Mouse (Mus musculus): ENCODE results near the gene Prex1. TPM values are rescaled to one million over a fixed set of nuclear protein-coding genes. Genes with fewer than 3 reads are reported as not detected.

Gene Prex1
- polyA plus RNA-seq, 1 experiment from 2014 or later: 28.5 TPM

DNA sequence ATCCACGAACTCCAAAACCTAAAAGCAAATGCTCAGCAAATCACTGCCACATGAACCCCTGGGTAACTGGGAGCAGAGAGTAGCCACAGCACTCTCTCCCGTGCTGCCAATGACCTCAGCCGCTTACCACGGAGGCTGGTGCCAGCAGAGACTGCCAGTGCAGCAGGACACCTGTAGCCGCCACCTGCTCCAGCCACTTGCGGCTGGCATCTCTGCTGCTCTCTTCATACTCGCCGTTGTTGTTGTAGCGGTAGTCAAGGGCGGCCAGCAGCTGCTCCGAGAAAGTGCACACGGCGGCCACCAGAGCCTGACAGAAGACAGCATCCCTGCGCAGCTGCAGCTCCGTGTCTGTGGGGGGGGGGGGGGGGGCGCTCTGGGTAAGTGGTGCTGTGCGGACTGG is 138.2 kb downstream of the Prex1 start:
- Histone ChIP-seq H3K4me3 (no peak overlapping the region), H3K9ac (no peak overlapping the region), H3K27ac (replicated peaks) (peak overlapping the region; percentile 42; the same call in 1 of the 2 replicates), H3K4me1 (replicated peaks) (no peaks in the 10 kb centered on the region), H3K27me3 (no peaks in the 10 kb centered on the region), H3K36me3 (peaks cover 47% of the 10 kb centered on the region), H3K4me2 (no peak overlapping the region), H3K9me3 (no peaks in the 10 kb centered on the region)
- WGBS: 57% methylated on average over 17 of the region's 17 CpGs
- 0 out of 2 replicates have a peak, but pooled peaks have one; percentile 9 for ATAC-seq (ENCODE audit: low read depth)

DNA sequence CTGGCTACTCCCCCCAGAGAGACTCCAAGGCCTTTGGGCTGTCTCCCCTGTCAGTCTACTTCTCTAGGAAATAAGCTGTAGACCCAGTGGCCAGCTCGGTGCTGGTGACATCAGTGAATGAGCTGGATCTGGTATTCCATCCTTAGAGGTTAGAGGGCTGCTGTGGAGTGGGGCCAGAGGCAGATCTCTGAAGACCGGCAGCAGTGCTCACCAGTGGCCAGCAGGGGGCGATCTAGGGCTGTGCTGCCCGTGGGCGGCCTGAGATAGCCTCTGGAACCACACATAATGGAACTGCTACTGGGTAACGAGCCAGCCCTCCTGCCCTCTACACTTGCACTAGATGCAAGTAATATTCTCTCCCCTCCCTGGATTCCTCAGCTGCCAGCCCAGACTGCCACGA is 138.7 kb downstream of the Prex1 start:
- Histone ChIP-seq H3K27ac (replicated peaks) (peak overlapping the region; percentile 42; the same call in 1 of the 2 replicates), H3K4me3 (no peak overlapping the region), H3K9ac (no peak overlapping the region), H3K36me3 (peaks cover 47% of the 10 kb centered on the region), H3K9me3 (no peaks in the 10 kb centered on the region), H3K27me3 (no peaks in the 10 kb centered on the region), H3K4me2 (no peak overlapping the region), H3K4me1 (replicated peaks) (no peaks in the 10 kb centered on the region)
- 18% methylated on average over 7 of the region's 7 CpGs for WGBS
- peak; percentile 21; the same call in 1 of the 2 replicates for ATAC-seq (ENCODE audit: low read depth)

DNA sequence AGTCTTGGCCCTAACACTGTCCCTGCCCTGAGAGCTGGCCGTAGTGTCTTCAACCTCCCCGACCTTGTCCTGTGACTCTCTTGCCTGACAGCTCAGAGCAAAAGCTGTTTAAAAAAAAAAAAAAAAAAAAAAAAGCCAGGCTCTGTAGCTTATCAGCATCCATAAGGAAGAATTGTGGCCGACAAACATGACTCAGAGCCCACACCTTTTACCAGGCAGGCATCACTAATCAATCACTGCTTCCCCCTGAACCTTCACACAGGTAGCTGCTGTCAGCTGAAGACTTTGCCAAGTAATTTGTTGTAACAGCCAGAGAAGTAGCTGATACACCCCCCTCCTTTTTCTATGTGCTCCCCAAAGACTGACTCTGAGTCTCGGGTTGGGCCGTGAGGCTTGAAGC is 140.0 kb downstream of the Prex1 start:
- Histone ChIP-seq H3K27ac (replicated peaks) (no peak overlapping the region), H3K36me3 (peaks cover 55% of the 10 kb centered on the region), H3K4me1 (replicated peaks) (no peaks in the 10 kb centered on the region), H3K4me3 (no peak overlapping the region), H3K27me3 (no peaks in the 10 kb centered on the region), H3K4me2 (no peak overlapping the region), H3K9me3 (no peaks in the 10 kb centered on the region), H3K9ac (no peak overlapping the region)
- WGBS: 82% methylated on average over 5 of the region's 5 CpGs
- no peak for ATAC-seq (ENCODE audit: low read depth)

DNA sequence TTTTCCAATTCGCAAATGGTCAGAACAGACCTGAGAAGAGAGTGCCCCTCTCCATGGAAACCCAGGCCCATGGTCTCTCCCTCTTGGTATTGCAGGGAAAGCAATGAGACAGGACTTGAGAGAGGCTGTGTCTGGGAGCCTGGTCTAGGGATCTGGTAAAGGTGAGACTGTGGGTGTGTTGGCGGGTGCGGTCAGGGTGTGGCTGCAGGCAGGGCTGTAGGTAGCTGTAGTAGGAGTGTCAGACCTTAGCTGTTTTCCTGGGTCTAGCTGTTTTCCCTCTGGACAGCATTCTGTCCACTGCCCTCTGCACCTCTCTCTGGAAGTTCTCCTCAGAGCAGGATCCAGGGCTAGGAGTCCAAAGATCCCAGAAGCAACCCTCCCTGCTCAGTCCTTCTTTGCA is 141.3 kb downstream of the Prex1 start:
- WGBS: 93% methylated on average over 3 of the region's 3 CpGs
- 0 out of 2 replicates have a peak overlapping the region, but pooled peaks have one; percentile 52 for H3K27ac ChIP-seq (replicated peaks)
- no peak for ATAC-seq (ENCODE audit: low read depth)
- H3K36me3 ChIP-seq: peaks cover 57% of the 10 kb centered on the region
- H3K4me2 ChIP-seq: no peak overlapping the region
- no peak overlapping the region for H3K9ac ChIP-seq
- no peaks in the 10 kb centered on the region for H3K4me1 ChIP-seq (replicated peaks)
- H3K4me3 ChIP-seq: no peak overlapping the region
- no peaks in the 10 kb centered on the region for H3K27me3 ChIP-seq
- H3K9me3 ChIP-seq: no peaks in the 10 kb centered on the region

DNA sequence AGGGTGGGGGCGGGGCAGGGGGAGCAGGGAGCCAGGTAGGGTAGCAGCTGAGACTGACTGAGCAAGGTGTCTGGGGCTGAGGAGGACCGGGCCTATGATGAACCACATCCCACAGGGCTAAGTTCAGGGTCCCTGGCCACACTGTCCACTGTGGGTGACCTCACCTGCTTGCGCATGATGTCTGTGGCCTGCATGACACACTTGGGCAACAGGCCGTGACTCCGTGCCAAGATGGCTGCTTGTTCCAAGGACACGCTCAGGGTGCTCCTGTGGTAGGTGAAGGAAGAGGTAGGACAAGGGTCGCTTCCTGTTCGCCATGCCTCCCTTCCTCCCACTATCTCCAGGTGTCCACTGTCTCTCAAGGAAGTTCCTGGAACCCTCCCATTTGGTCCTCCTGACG is 144.4 kb downstream of the Prex1 start:
- no peaks in the 10 kb centered on the region for H3K9me3 ChIP-seq
- no peak overlapping the region for H3K27ac ChIP-seq (replicated peaks)
- H3K9ac ChIP-seq: no peak overlapping the region
- whole genome bisulfite sequencing: 90% methylated on average over 9 of the region's 9 CpGs
- no peaks in the 10 kb centered on the region for H3K27me3 ChIP-seq
- no peak for ATAC-seq (ENCODE audit: low read depth)
- H3K4me2 ChIP-seq: no peak overlapping the region
- peaks cover 67% of the 10 kb centered on the region for H3K36me3 ChIP-seq
- no peak overlapping the region for H3K4me3 ChIP-seq
- H3K4me1 ChIP-seq (replicated peaks): no peaks in the 10 kb centered on the region

DNA sequence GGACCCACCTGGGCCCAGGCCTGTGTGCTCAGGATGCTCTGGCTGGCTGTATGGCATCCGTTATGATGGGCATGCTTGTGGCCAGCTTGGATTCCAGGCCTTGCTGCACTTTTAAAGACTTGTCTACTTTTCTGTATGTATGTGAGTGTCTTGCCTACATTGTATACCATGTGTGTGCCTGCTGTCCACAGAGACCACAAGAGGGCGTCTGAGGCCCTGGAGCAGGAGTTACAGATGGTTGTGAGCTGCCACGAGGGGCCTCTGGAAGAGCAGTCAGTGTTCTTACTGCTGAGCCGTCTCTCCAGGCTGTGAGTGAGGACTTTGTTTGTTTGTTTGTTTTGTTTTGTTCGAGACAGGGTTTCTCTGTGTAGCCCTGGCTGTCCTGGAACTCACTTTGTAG is 148.1 kb downstream of the Prex1 start:
- no peak overlapping the region for H3K9ac ChIP-seq
- H3K9me3 ChIP-seq: no peaks in the 10 kb centered on the region
- no peak overlapping the region for H3K27ac ChIP-seq (replicated peaks)
- no peak for ATAC-seq (ENCODE audit: low read depth)
- peaks cover 20% of the 10 kb centered on the region for H3K27me3 ChIP-seq
- peaks cover 43% of the 10 kb centered on the region for H3K36me3 ChIP-seq
- H3K4me2 ChIP-seq: no peak overlapping the region
- H3K4me3 ChIP-seq: no peak overlapping the region
- no peaks in the 10 kb centered on the region for H3K4me1 ChIP-seq (replicated peaks)
- WGBS: 78% methylated on average over 5 of the region's 5 CpGs

DNA sequence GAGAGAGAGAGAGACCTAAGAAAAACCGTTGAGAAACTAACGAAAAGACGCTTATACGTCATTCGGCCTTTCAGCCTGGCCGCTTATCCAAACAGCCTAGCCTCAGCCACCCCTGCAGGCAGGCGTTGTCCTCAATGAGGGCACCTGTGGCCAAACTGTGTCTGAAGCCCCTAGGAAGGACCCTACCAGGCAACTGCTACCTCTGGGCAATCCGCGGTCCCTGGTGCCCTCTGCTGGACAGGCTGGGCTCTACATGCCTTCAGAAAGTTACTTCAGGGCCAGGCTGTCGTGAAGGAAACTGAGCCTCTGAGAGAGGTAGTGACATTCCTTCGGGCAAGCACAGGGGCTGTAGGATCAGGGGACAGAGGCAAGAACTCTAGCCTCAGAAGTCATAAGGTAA is 149.2 kb downstream of the Prex1 start:
- Histone ChIP-seq H3K4me3 (no peak overlapping the region), H3K27me3 (peaks cover 21% of the 10 kb centered on the region), H3K9ac (no peak overlapping the region), H3K9me3 (no peaks in the 10 kb centered on the region), H3K4me2 (no peak overlapping the region), H3K27ac (replicated peaks) (no peak overlapping the region), H3K4me1 (replicated peaks) (peaks cover 8% of the 10 kb centered on the region), H3K36me3 (peaks cover 33% of the 10 kb centered on the region)
- peak; percentile 71 for ATAC-seq (ENCODE audit: low read depth)
- 7% methylated on average over 11 of the region's 11 CpGs for WGBS

DNA sequence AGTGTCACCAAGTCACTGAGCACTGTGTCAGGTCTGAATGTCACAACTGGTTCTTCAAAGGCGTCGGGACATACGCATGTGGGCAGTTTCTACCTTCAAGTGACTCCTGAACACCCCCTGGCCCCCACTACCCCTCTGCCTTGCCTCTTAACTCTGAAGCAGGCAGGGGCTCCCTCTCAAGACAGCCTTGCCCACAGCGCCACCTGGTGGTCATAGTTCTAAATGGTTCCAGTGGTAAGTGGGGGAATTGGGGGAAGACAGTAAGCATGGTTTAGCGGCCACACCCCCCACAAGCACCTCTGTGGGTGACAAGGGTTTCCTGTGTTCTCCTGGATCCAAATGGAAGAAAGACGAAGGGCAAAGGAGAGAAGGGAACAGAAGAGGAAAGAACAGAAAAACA is 149.7 kb downstream of the Prex1 start:
- 21% methylated on average over 6 of the region's 6 CpGs for WGBS

DNA sequence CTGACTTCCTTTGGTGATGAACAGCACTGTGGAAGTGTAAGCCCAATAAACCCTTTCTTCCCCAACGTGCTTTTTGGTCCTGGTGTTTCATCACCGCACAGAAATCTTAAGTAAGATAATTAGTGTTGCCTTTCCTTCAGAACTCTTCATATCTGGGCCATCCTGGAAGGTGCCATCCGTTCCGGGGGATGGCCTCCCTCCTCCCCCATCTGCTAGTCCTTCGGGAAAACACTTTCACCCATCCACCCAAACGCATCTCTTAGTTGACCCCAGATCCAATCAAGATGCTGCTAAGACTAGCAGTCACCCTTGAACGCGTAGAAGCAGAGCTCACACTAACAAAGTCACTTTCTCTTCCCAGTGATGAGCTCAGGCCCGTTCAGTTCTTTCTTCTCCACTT is 150.6 kb downstream of the Prex1 start:
- WGBS: 90% methylated on average over 9 of the region's 9 CpGs
- no peak for ATAC-seq (ENCODE audit: low read depth)
- H3K27me3 ChIP-seq: peaks cover 21% of the 10 kb centered on the region
- H3K9me3 ChIP-seq: no peaks in the 10 kb centered on the region
- peaks cover 19% of the 10 kb centered on the region for H3K4me1 ChIP-seq (replicated peaks)
- peaks cover 21% of the 10 kb centered on the region for H3K36me3 ChIP-seq
- H3K9ac ChIP-seq: no peak overlapping the region
- no peak overlapping the region for H3K4me3 ChIP-seq
- H3K4me2 ChIP-seq: no peak overlapping the region
- no peak overlapping the region for H3K27ac ChIP-seq (replicated peaks)

More for the DNA sequence above, 149.7 kb downstream of the Prex1 start:
- Histone ChIP-seq H3K9me3 (no peaks in the 10 kb centered on the region), H3K27me3 (peaks cover 21% of the 10 kb centered on the region), H3K27ac (replicated peaks) (no peak overlapping the region), H3K4me2 (no peak overlapping the region), H3K4me3 (no peak overlapping the region), H3K36me3 (peaks cover 29% of the 10 kb centered on the region), H3K4me1 (replicated peaks) (peaks cover 12% of the 10 kb centered on the region), H3K9ac (no peak overlapping the region)
- ATAC-seq (ENCODE audit: low read depth): peak; percentile 34

DNA sequence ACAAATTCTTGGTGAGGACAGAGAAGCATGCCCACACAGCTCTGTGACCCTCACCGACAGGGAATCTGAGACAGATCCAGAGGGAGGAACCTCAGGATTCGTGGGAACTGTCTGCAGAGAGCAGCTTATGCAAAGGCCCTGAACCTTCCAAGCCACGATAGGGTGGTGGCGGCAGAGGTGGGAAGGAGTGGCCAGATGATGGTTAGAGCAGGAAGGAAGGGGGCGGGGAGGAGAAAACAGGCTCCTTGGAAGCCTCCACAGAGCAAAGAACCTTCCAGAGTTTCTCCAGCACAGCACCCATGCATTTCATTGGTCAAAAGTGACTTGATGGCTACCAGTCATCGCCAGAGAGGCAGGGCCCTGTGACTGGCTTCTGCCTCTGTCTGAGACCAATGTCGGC is 151.9 kb downstream of the Prex1 start:
- peaks cover 21% of the 10 kb centered on the region for H3K27me3 ChIP-seq
- H3K9me3 ChIP-seq: no peaks in the 10 kb centered on the region
- no peak overlapping the region for H3K4me3 ChIP-seq
- H3K4me1 ChIP-seq (replicated peaks): peaks cover 24% of the 10 kb centered on the region
- H3K4me2 ChIP-seq: no peak overlapping the region
- H3K27ac ChIP-seq (replicated peaks): no peak overlapping the region
- WGBS: 75% methylated on average over 7 of the region's 7 CpGs
- H3K36me3 ChIP-seq: peaks cover 9% of the 10 kb centered on the region
- no peak overlapping the region for H3K9ac ChIP-seq
- no peak for ATAC-seq (ENCODE audit: low read depth)

DNA sequence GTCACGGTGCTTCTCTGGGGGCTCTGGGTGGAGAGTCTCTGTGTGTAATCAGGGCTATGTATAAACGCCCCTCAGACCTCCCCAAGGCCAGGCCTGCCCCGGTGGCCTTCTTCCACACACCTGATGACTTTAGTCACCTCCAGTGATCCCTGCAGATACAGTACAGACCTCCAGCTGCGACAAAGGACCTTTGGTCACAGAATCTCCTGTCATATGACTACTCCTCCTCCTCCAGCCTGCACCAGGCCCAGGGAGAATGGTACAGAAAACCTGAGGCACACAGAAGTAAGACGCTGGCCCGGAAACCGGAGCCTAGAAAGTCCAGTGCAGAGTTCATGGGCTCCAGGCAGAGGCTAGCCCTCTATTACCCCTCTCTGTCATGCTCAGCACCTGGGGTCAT is 152.8 kb downstream of the Prex1 start:
- Histone ChIP-seq H3K4me1 (replicated peaks) (peaks cover 24% of the 10 kb centered on the region), H3K9ac (no peak overlapping the region), H3K4me2 (no peak overlapping the region), H3K27me3 (peaks cover 21% of the 10 kb centered on the region), H3K4me3 (no peak overlapping the region), H3K9me3 (0 out of 2 replicates have a peak, but pooled peaks cover 3% of the 10 kb centered on the region), H3K27ac (replicated peaks) (no peak overlapping the region), H3K36me3 (peaks cover under 1% of the 10 kb centered on the region; the same call in 1 of the 2 replicates)
- 89% methylated on average over 7 of the region's 7 CpGs for WGBS
- ATAC-seq (ENCODE audit: low read depth): no peak

DNA sequence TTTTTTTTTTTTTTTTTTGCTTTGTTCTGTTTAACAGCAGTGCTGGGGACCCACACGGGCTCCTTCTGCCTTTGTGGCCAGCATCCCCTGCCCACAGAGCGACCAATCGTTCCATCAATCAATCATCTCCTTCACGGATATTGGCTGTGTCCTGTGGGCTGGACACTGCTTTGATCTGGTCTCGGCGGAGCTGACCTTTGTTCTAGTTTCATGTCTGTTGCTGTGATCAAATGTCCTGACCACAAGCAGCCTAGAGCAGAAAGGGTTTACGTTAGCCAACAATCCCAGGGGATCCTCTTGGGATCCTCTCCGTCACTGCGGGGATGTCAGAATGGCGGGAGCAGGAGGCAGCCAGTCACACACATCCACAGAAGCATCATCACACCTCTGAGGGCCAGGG is 154.1 kb downstream of the Prex1 start:
- 7% methylated on average over 10 of the region's 10 CpGs for WGBS
- H3K27ac ChIP-seq (replicated peaks): no peak overlapping the region
- H3K9ac ChIP-seq: 0 out of 2 replicates have a peak overlapping the region, but pooled peaks have one; percentile 6
- no peak overlapping the region for H3K4me2 ChIP-seq
- 0 out of 2 replicates have a peak, but pooled peaks cover 3% of the 10 kb centered on the region for H3K9me3 ChIP-seq
- H3K36me3 ChIP-seq: no peaks in the 10 kb centered on the region
- H3K4me3 ChIP-seq: no peak overlapping the region
- no peak for ATAC-seq (ENCODE audit: low read depth)
- peaks cover 24% of the 10 kb centered on the region for H3K4me1 ChIP-seq (replicated peaks)
- H3K27me3 ChIP-seq: peaks cover 21% of the 10 kb centered on the region

DNA sequence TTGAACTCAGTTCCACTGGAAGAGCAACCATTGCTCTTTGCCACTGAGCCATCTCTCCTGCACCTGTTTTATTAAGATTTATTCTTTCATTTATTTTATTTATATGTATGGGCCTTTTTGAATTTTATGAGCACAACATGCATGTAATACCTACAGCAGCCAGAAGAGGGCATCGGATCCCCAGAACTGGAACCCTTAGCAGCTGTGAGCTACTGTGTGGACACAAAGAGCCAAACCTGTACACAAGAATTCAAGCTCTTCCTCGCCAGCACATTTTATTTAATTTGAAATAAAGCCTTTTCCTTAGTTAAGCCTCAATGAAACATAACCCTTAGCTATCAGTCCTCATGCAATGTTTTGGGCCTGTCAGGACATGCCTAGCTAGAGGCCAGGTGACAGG is 158.1 kb downstream of the Prex1 start:
- 59% methylated on average over 2 of the region's 2 CpGs for WGBS
- no peak for ATAC-seq (ENCODE audit: low read depth)
- H3K4me1 ChIP-seq (replicated peaks): peaks cover 53% of the 10 kb centered on the region

More for the DNA sequence above, 158.1 kb downstream of the Prex1 start:
- Histone ChIP-seq H3K9ac (no peak overlapping the region), H3K4me3 (no peak overlapping the region), H3K4me2 (no peak overlapping the region), H3K27ac (replicated peaks) (no peak overlapping the region), H3K36me3 (no peaks in the 10 kb centered on the region), H3K27me3 (peaks cover 11% of the 10 kb centered on the region; the same call in 1 of the 2 replicates), H3K9me3 (0 out of 2 replicates have a peak, but pooled peaks cover 3% of the 10 kb centered on the region)

Data from neural tube, embryonic 13.5 days (tissue).